Mouse (Mus musculus): ENCODE measurements around the gene N4bp3. TPM values are rescaled to one million over a fixed set of nuclear protein-coding genes. Genes with fewer than 3 reads are reported as not detected.
"Not testable (repeated sequence)": the region's sequence is repeated elsewhere in the genome, so short reads cannot be mapped to it uniquely, and the experiment has no call there.

Gene N4bp3
- polyA plus RNA-seq, 1 experiment from 2014 or later: 19.9 TPM

- H3K27me3 ChIP-seq (ENCODE audit: control insufficient read depth, insufficient read depth, low read length): no peaks in the 10 kb centered on the region
- 77% methylated on average over 6 of the region's 6 CpGs for WGBS
- H3K9ac ChIP-seq: no peak overlapping the region
- no peaks in the 10 kb centered on the region for H3K4me1 ChIP-seq (replicated peaks; ENCODE audit: control insufficient read depth, insufficient read depth, low read length)
- H3K4me3 ChIP-seq (replicated peaks; ENCODE audit: low read length): no peak overlapping the region
- no peak for ATAC-seq (ENCODE audit: low FRiP score)
- no peak overlapping the region for H3K27ac ChIP-seq
- H3K9me3 ChIP-seq (ENCODE audit: control insufficient read depth, low read length): no peaks in the 10 kb centered on the region
- no peak for DNase-seq (ENCODE audit: low spot score)
- no peaks in the 10 kb centered on the region for H3K36me3 ChIP-seq (replicated peaks; ENCODE audit: control insufficient read depth, insufficient read depth)
- no peak overlapping the region for H3K4me2 ChIP-seq (replicated peaks)
These were observed 27.2 kb upstream of the N4bp3 start for GRCm38 (mm10) chr11:51677737-51678418.

GRCm38 (mm10) chr11:51675386-51675785 lies 24.7 kb upstream of the N4bp3 start:
- H3K4me2 ChIP-seq (replicated peaks): no peak overlapping the region
- H3K4me1 ChIP-seq (replicated peaks; ENCODE audit: control insufficient read depth, insufficient read depth, low read length): no peaks in the 10 kb centered on the region
- no peaks in the 10 kb centered on the region for H3K27me3 ChIP-seq (ENCODE audit: control insufficient read depth, insufficient read depth, low read length)
- no peak for ATAC-seq (ENCODE audit: low FRiP score)
- no peak overlapping the region for H3K9ac ChIP-seq
- 83% methylated on average over 5 of the region's 5 CpGs for WGBS
- H3K27ac ChIP-seq: no peak overlapping the region
- H3K9me3 ChIP-seq (ENCODE audit: control insufficient read depth, low read length): no peaks in the 10 kb centered on the region
- DNase-seq (ENCODE audit: low spot score): no peak
- no peak overlapping the region for H3K4me3 ChIP-seq (replicated peaks; ENCODE audit: low read length)
- no peaks in the 10 kb centered on the region for H3K36me3 ChIP-seq (replicated peaks; ENCODE audit: control insufficient read depth, insufficient read depth)

DNA sequence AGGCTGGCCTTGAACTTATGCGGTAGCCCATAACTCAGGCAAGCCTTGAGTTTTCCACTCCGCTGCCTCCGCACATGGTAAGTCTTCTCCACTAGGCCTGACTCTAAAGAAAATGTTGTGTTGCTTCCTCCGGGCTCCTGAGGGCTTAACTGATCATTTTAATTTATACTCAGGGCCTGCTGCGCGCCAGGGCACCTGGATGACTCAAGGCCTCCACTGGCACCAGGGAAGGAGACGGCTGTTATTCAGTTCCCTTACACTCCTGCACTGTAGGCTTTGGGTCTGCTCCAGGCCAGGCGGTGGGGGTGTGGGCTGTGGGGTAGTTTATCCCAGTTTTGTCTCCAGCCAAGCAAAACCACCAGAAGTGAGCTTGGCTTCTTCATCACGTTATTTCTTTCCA lies 22.6 kb upstream of the N4bp3 start:
- Histone ChIP-seq H3K4me3 (replicated peaks; ENCODE audit: low read length) (no peak overlapping the region), H3K36me3 (replicated peaks; ENCODE audit: control insufficient read depth, insufficient read depth) (no peaks in the 10 kb centered on the region), H3K9me3 (ENCODE audit: control insufficient read depth, low read length) (no peaks in the 10 kb centered on the region), H3K27me3 (ENCODE audit: control insufficient read depth, insufficient read depth, low read length) (no peaks in the 10 kb centered on the region), H3K4me1 (replicated peaks; ENCODE audit: control insufficient read depth, insufficient read depth, low read length) (no peaks in the 10 kb centered on the region), H3K9ac (no peak overlapping the region), H3K27ac (no peak overlapping the region), H3K4me2 (replicated peaks) (no peak overlapping the region)
- 81% methylated on average over 9 of the region's 9 CpGs for WGBS
- DNase-seq (ENCODE audit: low spot score): no peak
- no peak for ATAC-seq (ENCODE audit: low FRiP score)

DNA sequence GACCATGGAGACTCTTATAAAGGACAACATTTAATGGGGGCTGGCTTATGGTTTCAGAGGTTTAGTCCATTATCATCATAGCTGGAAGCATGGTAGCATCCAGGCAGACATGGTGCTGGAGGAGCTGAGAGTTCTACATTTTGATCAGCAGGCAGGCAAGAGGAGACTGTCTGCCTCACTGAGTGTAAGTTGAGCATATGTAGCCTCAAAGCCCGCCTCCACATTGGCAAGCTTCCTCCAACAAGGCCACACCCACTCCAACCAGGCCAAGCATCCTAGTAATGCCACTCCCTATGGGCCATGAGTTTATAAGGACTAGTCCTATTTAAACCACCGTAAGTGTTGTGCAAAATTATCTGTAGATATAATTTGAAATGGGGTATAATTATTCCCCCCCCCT lies 20.7 kb upstream of the N4bp3 start:
- Histone ChIP-seq H3K9ac (no peak overlapping the region), H3K4me2 (replicated peaks) (no peak overlapping the region), H3K4me1 (replicated peaks; ENCODE audit: control insufficient read depth, insufficient read depth, low read length) (no peaks in the 10 kb centered on the region), H3K36me3 (replicated peaks; ENCODE audit: control insufficient read depth, insufficient read depth) (no peaks in the 10 kb centered on the region), H3K4me3 (replicated peaks; ENCODE audit: low read length) (no peak overlapping the region), H3K9me3 (ENCODE audit: control insufficient read depth, low read length) (no peaks in the 10 kb centered on the region), H3K27ac (no peak overlapping the region), H3K27me3 (ENCODE audit: control insufficient read depth, insufficient read depth, low read length) (no peaks in the 10 kb centered on the region)
- 82% methylated on average over 2 of the region's 2 CpGs for WGBS
- ATAC-seq (ENCODE audit: low FRiP score) (no peak), DNase-seq (ENCODE audit: low spot score) (no peak)

GRCm38 (mm10) chr11:51670846-51671245 lies 20.2 kb upstream of the N4bp3 start:
- no peak for DNase-seq (ENCODE audit: low spot score)
- 95% methylated on average over 7 of the region's 7 CpGs for WGBS

DNA sequence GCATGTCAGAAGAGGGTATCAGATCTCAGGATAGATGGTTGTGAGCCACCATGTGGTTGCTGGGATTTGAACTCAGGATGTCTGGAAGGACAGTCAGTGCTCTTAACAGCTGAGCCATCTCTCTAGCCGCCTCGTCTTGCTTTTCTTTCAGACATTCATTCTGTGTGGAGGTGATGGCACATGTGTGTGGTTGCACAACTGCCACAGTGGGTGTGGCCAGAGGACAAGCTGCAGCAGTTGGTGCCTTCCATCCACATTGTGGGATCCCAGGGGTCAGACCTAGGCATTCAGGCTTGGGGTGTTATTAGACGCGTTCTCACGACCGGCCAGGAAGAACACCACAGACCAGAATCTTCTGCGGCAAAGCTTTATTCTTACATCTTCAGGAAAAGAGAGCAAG lies 14.1 kb upstream of the N4bp3 start:
- H3K27ac ChIP-seq; DNase-seq (ENCODE audit: low spot score); H3K36me3 ChIP-seq (replicated peaks; ENCODE audit: control insufficient read depth, insufficient read depth); H3K4me1 ChIP-seq (replicated peaks; ENCODE audit: control insufficient read depth, insufficient read depth, low read length); H3K9ac ChIP-seq; H3K27me3 ChIP-seq (ENCODE audit: control insufficient read depth, insufficient read depth, low read length); H3K9me3 ChIP-seq (ENCODE audit: control insufficient read depth, low read length); H3K4me2 ChIP-seq (replicated peaks); H3K4me3 ChIP-seq (replicated peaks; ENCODE audit: low read length); ATAC-seq (ENCODE audit: low FRiP score): not testable (repeated sequence)
- WGBS: 95% methylated on average over 7 of the region's 7 CpGs

More at GRCm38 (mm10) chr11:51670846-51671245, 20.2 kb upstream of the N4bp3 start:
- Histone ChIP-seq H3K27me3 (ENCODE audit: control insufficient read depth, insufficient read depth, low read length) (no peaks in the 10 kb centered on the region), H3K4me1 (replicated peaks; ENCODE audit: control insufficient read depth, insufficient read depth, low read length) (no peaks in the 10 kb centered on the region), H3K4me3 (replicated peaks; ENCODE audit: low read length) (no peak overlapping the region), H3K4me2 (replicated peaks) (no peak overlapping the region), H3K27ac (no peak overlapping the region), H3K36me3 (replicated peaks; ENCODE audit: control insufficient read depth, insufficient read depth) (no peaks in the 10 kb centered on the region), H3K9me3 (ENCODE audit: control insufficient read depth, low read length) (no peaks in the 10 kb centered on the region), H3K9ac (no peak overlapping the region)
- no peak for ATAC-seq (ENCODE audit: low FRiP score)

DNA sequence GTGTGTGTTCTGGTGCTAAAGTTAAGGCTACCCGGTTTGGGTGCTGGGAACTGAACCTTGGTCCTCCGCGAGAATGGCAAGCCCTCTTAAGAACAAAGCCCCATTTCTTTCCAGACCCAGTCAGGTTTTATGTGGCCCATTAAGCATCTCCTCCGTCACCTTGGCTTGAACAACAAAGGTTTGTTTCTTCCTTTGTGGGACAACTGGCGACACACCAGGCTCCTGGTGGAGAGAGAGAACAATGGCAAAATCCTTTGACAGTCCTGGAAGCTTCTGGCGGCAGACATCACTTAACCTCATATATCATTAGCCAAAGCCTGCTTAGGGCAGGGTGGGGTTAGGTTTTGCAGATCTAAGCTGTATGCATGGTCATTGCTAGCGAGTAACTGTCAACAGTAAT lies 12.0 kb upstream of the N4bp3 start:
- WGBS: 75% methylated on average over 7 of the region's 7 CpGs
- Histone ChIP-seq H3K27me3 (ENCODE audit: control insufficient read depth, insufficient read depth, low read length) (no peaks in the 10 kb centered on the region), H3K9me3 (ENCODE audit: control insufficient read depth, low read length) (no peaks in the 10 kb centered on the region), H3K4me1 (replicated peaks; ENCODE audit: control insufficient read depth, insufficient read depth, low read length) (no peaks in the 10 kb centered on the region; the same call in 1 of the 2 replicates), H3K36me3 (replicated peaks; ENCODE audit: control insufficient read depth, insufficient read depth) (no peaks in the 10 kb centered on the region), H3K27ac (no peak overlapping the region), H3K4me2 (replicated peaks) (no peak overlapping the region), H3K4me3 (replicated peaks; ENCODE audit: low read length) (no peak overlapping the region), H3K9ac (no peak overlapping the region)
- ATAC-seq (ENCODE audit: low FRiP score) (no peak), DNase-seq (ENCODE audit: low spot score) (no peak)

GRCm38 (mm10) chr11:51661867-51662365 lies 11.3 kb upstream of the N4bp3 start:
- no peak overlapping the region for H3K9ac ChIP-seq
- no peaks in the 10 kb centered on the region; the same call in 1 of the 2 replicates for H3K4me1 ChIP-seq (replicated peaks; ENCODE audit: control insufficient read depth, insufficient read depth, low read length)
- no peaks in the 10 kb centered on the region for H3K9me3 ChIP-seq (ENCODE audit: control insufficient read depth, low read length)
- no peak overlapping the region for H3K4me3 ChIP-seq (replicated peaks; ENCODE audit: low read length)
- DNase-seq (ENCODE audit: low spot score) (no peak), ATAC-seq (ENCODE audit: low FRiP score) (no peak)
- H3K27ac ChIP-seq: no peak overlapping the region
- no peaks in the 10 kb centered on the region for H3K27me3 ChIP-seq (ENCODE audit: control insufficient read depth, insufficient read depth, low read length)
- H3K4me2 ChIP-seq (replicated peaks): no peak overlapping the region
- H3K36me3 ChIP-seq (replicated peaks; ENCODE audit: control insufficient read depth, insufficient read depth): no peaks in the 10 kb centered on the region
- 80% methylated on average over 16 of the region's 16 CpGs for WGBS

DNA sequence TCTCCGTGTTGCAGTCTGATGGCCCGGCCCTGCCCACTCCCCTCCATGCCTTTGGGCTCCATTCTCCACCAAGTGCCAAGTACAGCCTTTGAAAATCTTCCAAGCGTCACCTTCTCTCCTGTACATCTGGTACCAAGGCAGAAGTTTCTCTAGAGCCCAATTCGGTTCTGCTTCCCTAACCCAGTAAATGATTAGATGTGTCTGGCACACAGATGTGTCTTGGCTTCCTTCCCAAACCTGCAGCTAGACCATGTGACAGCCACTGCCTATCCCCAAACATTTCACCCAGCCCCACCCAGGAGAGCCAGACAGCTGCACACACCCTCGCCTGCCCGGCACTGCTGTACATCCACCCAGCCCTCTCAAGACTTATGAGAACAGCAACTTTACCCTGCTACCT lies 8.1 kb upstream of the N4bp3 start:
- ATAC-seq (ENCODE audit: low FRiP score) (peak; percentile 68), DNase-seq (ENCODE audit: low spot score) (peak; percentile 53)
- Histone ChIP-seq H3K9me3 (ENCODE audit: control insufficient read depth, low read length) (no peaks in the 10 kb centered on the region), H3K4me1 (replicated peaks; ENCODE audit: control insufficient read depth, insufficient read depth, low read length) (no peaks in the 10 kb centered on the region; the same call in 1 of the 2 replicates), H3K36me3 (replicated peaks; ENCODE audit: control insufficient read depth, insufficient read depth) (no peaks in the 10 kb centered on the region), H3K27me3 (ENCODE audit: control insufficient read depth, insufficient read depth, low read length) (no peaks in the 10 kb centered on the region), H3K27ac (peak overlapping the region; percentile 61), H3K9ac (no peak overlapping the region), H3K4me3 (replicated peaks; ENCODE audit: low read length) (no peak overlapping the region), H3K4me2 (replicated peaks) (no peak overlapping the region)
- 62% methylated on average over 6 of the region's 6 CpGs for WGBS

Measured in hindbrain, embryonic 14.5 days (tissue).